Mouse (Mus musculus): ENCODE measurements at regions not wholly inside any gene's neighbourhood (a gene's known extent, or its start where the extent isn't known, plus 50 kb on each side); places are given as distances from the start of the nearest gene placed in this dataset.

DNA sequence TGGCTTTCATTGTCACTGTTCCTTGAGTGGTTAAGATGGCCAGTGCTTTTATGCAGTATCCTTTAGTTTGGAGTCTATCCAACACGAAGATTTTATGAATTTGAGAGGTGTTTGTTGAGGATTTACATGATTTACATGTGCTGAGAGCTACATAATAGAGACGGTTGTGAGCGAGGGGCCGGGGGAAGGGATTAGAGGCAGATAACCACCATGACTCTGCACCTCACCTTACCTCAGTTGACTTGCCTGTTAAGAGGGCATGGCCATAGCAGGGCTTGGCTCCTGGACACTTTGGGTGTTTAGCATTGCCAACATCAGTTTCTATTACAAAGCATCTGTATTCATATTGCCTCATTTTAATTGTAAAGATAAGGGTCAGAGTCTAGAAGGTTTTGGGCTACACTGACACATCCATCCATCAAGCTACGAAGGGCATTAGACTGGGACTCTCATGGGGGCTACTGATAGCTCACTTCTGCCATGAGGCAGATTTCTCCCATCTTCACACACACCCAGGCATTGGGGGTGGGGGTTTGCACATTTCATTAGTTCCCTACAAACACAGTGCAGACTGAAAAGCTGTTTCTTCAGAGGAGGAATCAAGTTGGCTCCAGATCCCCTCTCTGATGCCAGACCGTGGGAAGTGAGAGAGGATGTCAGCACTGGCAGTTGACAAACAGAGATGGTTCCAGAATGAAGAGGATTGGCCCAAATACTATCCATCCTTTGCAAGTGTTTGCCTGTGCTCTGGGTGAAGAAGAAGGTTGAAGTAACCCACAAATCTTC is 139.9 kb downstream of the Gm11011 start:
- peak; percentile 79 for DNase-seq

DNA sequence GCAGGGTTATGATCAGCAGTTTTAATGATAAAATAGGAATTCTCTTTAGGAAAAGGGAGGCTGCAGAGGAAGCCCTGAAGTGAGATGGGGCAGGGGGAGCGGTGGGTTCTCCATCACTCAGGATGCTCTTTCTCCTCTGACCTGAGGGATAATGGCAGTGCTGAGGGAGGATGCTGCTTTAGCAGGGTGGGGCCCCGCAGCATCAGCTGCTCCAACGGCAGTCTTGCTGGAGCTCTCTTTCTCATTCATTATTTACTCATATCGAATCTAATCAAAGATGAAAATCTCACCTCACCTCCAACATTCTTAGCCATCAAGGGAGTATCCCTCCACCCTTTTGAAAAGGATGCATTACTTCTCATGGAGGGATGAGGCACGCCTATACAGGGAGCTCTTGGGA is 141.7 kb downstream of the Gm11011 start:
- DNase-seq = no peak

DNA sequence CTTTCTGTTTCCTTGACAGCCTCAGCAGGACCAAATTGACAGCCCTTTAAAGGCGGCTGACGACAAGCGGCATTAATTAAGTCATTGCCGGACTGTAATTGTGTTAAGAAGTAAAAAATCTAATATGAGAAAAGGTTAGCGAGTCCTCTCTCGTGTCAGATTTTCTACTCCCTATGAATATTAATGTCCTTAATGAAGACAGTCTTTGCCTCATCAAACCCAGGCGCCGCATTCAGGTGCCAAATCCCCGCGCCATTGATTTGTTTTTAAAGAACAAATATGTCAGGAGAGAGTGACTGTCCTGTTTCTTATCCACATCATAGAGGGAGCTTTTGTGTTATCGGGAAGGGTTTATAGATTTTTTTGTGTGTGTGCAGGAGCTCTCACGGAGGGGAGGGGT is 142.2 kb downstream of the Gm11011 start:
- DNase-seq = no peak

DNA sequence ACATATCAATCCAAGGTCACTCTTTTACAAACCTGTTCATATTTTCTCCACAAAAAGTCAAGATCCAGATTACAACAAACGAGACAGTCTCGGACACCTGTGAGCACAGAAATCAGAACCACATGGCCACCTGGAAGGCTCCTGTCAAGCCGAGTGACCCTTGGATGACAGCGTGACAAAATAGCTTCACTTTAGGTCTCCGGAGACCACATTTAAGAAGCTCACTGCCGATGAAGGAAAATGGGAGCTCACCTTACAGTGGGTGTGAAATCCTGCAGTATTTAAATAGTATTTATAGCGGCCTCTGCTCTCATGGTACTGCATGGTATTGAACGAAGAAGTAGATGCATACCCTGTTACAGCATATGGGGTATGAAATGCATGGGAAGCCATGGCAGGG is 144.3 kb downstream of the Gm11011 start:
- no peak for DNase-seq

DNA sequence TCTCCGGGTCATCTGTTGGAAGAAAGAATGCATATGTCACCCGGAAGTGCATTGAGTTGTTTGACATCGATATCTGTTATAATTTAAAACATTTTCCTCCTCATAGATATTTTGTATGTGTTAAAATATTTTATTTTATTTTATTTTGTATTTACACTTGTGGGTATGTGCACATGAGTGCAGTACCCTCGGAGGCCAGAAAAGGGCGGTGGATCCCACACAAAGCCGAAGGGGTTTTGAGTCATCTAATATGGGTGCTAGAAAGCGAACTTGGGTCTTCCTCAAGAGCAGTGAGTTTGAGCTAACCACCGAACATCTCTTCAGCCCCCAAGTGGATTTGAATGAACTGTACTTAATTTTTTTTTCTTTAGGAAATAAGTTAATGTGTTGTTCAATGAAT is 156.0 kb downstream of the Gm11011 start:
- no peak for DNase-seq

DNA sequence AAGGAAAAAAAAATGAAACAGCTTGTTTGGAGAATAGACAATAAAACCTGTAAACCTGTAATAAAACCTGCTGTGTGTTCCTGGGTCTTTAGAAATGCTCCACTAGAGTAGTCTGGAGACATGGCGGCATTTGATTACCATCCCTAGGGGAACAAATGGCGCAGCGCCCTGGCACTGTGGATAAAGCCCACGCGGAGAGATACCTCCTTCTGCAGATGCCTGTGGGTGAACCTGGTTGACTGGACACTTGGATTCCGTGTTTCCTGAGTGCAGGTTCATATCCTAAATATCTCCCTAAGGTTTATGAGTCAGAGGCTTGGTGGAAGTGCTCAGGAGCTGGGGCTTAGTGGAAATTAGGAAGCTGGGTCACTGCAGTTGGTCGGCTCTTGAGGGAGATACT is 158.1 kb downstream of the Gm11011 start:
- DNase-seq = no peak

DNA sequence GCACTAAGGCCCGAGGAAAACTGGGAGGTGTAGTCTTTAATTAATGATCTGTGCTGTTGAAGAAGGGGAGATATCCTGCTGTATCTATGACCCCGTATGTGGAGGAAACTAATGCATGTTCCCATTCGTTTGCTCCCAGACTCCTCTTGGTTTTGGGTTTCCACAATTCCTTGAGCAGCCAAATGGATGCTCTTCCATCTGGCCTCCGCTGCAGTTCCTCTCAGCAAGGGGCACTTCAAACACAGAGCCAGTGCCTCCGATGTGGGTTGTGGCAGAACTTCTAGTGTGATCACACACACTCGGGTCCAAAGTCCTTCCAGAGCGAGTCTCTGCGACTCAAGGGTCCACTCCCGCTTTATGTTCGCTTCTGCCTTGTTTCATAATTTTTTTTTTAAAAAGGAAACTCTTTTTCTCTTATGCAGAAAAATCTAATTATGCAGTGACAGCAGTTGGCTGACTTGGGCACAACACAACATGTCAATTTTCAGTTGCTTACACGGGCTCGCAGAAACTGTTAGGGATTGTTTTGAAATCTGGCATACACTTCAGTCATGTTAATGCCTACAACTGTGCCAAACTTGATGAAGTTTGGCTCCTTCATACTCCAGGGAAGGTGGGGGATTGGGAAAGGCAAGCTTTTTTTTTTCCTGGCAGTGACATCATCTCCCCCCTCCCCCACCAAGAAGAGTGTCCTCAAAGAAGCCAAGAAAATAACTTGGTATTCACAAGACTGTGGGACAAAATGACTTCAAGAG is 163.2 kb downstream of the Gm11011 start:
- peak; percentile 66 for DNase-seq

DNA sequence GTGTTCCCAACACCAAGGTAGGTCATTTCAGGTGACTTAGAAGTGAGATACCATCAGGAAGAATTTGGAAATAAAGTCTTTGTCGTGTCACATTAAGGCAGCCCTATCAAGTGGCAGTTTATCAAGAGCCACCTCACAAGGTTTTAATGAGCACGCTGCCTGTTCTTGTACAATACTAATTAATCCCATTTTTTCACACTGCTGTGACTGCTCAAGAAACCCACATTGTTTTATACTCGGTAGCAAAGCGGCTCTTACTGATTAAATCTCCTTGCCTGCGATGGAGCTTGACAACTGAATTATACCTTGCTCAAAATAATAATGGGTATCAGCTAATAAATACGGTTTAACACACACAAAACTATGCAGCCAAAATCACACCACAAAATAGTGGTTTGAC is 175.2 kb downstream of the Gm11011 start:
- DNase-seq = no peak

DNA sequence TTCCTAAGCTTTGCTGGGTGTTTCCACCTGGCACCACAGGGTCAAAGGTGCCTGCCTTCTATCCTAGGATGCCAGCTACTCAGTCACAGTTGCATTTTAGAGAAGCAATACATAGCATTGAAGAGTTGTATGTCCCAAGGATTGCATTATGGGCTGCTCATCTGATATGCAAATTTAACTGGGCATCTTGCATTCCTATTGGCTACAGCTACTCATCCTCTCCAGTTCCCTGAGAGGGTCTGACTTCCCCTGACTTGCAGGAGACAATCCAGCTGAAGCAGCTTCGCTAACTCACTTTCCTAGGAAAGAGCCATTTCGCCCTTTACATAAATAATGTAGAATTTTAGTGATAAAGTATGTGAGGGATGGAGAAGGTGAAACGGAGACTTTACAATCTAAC is 177.5 kb downstream of the Gm11011 start:
- no peak for DNase-seq

DNA sequence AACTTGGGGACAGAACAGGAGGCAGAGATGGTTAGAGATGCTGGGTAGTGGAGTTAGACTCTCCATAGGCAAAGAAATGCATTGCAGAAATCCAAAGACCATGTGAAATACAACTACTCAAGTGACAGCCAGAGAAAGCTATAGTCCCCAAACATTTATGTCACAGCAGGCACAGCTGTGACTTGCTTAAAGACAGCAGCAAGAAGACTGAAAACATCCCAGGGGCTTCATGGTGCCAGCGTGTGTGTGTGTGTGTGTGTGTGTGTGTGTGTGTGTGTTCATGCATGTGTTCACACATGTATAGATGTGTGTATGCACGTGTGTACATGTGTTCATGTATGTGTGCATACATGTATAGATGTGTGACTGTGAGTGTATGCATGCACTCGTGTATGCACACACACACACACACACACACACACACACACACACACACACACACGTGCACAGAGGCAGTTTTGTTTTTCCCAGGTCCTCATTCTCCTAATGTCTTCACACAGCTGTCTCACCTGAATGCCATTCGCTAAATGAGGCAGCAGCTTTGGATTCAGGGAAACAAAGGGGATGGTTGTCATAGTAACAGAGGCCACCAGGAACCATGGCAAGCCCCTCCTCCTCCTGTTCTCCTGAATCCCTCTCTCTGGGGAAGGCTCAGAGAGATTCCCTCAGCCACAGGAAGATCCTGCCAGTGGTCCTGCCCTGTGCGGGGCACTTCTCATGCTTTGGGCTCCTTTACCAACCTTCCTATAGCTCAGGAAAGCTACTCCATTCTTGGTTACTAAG is 182.4 kb downstream of the Gm11011 start:
- DNase-seq = no peak

DNA sequence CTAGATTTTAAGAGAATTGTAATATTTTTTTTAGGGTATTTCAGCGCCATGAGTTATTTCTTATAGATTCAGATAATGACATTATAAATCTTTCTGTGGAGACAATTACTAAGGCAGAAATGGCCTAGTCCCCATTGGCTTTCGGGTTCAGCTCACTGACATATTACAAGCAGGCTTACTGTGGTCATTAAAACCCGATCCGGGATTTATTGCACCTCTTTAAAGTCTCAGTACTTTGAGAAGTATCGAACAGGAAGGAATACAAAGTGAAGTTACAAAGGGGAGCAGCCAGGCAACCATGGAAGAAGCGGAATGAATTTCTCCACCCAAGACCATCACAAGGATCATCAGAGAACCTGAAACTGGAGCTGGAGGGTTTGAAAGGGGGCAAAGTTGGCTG is 189.8 kb downstream of the Gm11011 start:
- no peak for DNase-seq

DNA sequence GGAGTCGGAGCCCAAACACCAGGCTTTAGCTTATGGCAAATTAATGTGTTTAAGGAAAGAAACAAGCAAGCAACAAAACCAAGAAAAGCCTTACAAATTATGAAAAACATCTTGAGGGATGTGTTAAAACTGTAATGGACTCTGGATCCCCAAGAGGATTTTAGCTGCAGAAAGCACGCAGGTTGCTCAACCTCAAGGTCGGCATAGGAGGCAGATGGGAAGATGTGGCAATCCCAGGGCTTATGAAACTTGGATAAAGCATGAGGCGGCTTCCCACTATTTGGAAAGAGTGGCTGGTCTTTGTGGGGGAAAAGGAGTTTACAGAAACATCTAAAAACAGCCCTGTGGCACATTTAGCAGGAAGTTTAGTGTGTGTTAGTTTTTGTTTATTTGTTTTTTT is 190.5 kb downstream of the Gm11011 start:
- peak; percentile 36 for DNase-seq

DNA sequence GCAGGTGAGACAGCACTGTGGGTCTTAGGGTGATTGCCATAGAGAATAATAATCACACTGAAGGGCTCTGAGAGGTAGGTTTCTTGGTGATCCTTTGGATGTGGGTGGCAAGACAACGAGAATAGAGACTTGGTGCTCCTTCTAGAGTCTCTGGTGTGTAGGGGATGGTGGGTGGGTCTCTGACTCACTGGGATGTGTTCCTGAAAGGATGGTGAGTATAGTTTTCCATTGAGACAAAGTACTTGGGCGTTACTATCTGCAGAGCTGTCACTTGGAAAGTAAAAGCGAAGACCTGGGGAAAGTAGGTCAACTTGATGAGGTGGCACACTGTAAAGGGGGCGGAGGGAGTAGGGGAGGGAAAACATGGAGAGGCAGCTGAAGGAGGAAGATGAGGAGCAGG is 191.3 kb downstream of the Gm11011 start:
- no peak for DNase-seq

DNA sequence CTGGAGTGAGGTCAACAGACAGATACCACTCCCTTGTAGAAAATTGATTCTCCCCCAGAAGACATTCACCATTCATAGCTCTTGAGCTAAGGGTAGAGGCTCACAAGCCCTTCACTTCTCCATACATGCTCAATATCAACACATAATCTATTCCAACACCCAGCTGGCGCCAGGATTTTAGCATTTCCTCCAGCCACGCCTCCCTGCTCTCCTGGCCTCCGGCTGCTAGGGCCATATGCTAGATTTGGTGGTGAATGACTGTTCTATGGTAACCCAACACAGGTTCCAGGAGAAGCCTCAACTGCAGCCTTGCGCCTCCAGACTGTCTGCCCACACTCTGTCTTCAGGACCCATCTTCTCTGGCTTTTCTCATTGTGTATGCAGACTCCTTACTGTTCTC is 197.9 kb downstream of the Gm11011 start:
- no peak for DNase-seq

DNA sequence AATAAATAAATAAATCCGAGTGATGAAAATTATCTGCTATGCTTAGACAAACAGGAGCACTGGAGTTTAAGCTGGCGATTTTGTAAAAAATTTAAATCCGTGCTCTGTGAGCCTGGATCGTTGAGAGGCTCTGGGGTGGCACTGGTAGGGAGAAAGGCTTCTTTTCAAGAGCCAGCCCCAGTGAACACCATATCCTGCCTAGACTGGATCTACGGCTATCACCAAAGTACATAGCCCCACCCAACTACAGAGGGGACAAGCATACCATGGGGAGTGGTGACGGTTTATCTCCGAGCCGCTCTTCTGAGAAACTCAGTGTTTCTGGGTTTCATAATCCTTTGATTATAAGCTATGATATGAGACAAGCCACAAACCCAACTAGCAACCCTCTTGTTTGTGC is 199.0 kb downstream of the Gm11011 start:
- DNase-seq = no peak

DNA sequence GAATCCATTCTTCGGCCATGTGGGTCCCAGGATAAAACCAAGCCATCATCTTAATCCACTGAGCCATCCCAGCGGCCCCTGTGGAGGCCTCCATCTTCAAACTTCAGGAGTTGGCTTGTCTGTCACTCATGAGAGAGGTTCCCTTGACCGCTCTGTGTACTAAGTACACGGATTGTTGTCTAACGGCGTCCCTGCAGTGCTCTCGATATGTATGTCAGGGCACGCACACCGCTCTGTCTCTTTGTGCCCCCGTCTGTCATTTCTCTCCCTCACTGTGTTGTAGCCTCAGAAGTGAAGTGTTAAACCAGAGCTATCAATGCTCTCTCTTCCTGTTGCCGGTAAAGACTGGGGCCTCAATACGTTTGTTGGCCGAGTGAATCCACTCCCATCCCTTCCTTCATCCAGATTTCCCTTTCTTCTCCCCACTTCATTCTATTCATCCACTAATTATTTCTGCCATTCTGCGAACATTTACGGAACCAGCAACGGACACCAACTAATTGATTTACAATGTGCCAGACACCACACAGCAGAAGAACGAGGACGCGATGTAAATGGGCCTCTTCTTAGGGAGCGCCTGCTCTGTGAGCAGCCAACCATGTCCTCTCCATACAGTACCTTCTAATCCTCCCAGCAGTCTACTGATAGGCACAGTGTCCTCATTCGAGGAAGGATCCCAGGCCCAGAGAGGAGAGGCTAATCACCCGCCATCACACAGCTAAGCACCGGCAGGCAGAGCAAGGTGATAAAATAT is 199.6 kb downstream of the Gm11011 start:
- DNase-seq = no peak

DNA sequence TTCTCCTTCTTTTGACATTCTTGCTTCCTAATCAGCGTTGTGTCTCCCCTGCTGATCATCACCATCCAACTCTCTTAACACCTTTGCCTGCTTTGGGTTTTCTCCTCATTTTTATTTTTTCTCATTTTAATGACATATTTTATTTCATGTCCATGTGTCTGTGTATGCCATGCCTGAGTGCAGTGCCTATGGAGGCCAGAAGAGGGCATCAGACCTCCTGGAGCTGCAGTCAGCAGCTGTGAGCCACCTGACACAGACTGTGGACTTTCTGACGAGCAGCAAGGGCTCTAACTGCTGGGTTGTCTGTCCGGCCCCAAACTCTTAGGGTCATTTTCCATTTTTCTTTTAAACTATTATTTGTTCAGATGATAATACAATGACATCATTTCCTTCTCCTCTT is 203.8 kb downstream of the Gm11011 start:
- no peak for DNase-seq

DNA sequence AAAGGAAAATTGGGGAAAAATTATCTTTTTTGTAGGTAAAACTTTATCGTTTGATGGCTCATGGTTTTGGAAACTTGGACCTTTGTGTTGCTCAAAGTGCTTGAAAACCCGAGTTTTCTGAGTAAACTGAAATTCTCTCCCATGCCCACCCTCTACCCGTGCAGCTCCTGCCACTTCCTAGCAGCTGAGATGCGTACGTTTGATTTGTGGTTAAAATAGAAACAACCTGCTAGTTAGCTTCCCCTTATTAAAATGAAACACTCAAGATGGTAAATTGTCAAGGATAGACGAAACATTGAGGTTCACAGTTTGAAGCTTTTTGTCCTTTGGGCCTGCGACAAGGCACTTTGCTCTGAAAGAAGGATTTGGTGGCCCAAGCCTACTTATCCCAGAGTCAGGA is 214.5 kb downstream of the Gm11011 start:
- DNase-seq = no peak

DNA sequence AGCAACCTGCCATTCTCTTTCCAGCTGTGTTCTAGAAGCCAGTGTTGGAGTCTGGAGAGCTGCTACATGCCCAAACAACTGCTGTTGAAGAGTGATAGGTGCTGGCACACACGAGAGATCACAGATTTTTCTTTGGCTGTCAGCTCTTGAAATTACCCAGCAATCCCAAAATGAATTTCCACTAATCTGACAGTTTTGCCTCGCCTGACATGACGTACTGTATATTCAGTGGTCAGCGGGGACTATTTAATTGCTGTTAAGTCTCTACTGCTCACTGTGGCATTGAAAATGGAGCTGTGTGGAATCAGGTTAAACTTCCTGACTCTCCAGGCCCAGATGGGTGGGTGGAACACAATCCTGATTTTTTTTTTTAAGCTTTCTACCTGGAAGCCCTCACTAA is 222.5 kb downstream of the Gm11011 start:
- DNase-seq = no peak

DNA sequence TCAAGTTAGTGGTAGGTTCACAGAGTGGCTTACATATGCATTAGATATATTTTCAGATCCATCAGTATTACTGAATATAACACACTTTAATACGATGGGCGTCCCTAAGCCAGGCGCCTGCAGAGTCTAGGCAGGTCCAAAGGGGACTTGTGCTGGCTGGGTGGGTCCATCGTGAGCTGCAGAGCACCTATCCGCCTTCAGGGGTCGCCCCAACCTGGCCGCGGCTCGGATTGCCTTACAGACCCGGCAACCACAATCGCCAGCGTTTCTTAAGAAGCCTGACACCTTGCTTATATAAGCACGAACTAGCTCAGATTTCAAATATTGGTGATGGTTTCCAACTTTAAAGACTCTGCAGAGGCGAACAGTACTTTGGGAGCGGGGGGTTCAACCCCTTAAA is 227.3 kb downstream of the Gm11011 start:
- DNase-seq = peak; percentile 49

DNA sequence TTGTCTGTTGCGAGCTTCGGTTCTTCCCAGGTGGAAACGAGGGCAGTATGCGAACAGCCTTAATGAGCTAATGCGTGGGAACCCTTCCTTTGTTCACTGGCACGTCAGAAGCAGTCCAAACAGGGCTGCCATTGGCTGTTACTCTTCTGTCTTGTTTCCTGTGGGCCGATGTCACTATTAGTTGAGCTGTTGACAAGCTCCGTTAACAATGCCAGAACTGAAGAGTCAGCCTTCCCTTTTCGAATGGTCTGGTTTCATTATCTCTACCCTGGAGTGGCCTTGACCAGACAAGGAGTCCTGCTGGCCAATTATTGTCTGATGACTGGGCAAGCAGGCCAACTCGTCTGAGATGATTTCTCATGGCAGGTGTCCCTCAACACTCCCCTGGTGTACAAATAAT is 230.1 kb downstream of the Gm11011 start:
- no peak for DNase-seq

DNA sequence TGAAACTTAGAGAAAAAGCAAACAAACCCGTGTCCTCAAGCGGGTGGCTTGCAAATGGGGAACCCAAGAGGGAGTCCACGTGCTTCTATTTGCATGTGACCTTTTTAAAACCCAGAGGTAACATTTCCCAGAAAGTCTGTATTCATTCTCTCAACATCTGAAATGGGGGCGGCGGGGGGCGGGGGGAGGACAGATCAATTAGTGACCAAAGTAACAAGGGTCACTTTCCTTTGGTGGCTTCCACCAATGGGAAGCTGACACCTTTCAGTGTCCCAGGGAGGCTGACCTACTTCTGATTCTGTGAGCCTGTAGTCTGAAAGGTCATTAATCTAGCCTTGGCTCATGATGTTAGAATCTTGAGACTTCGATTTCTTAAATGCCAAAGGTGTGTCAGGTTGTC is 236.0 kb downstream of the Gm11011 start:
- DNase-seq = no peak

DNA sequence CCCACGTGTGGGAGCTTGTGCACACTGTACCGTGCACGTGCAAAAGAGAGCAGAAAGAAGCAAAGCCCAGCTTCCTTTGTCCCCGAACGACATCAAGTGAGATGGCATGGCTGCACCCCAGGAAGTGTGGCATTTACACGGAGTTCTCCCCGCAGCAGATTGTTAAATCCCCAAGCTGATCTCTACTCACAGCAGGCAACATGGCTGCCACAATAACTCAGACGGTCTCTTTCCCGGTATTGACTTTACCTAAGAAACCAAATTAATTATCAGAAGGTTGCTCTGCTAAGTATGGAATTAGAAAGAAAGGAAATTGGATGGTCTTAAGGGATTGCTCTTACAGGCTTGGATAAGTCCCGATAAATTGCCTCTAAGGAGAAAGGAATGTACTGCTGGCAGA is 241.4 kb downstream of the Gm11011 start:
- DNase-seq = no peak
